Mouse (Mus musculus): ENCODE data around the gene Phf11c.
"Not testable (repeated sequence)": the region's sequence is repeated elsewhere in the genome, so short reads cannot be mapped to it uniquely, and the experiment has no call there.

Gene Phf11c

DNA sequence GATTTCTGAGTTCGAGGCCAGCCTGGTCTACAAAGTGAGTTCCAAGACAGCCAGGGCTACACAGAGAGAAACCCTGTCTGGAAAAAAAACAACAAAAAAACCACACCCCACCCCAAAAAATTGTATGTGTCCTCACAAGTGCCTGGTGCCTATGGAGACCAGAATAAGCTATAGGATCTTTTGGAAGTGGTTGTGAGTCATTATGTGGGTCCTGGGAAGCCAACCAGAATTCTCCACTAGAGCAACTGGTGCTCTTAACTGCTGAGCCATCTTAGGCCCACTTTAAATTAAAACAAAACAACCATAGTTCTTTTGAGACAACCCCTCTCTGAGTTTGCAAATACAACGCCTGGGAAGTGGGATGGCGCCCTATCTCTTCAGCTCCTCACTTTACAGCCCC is at the start of gene Phf11c:
Phf11c (minus strand) TSS at position 101 of the 400 bp plus-strand sequence.
- no peak for DNase-seq (ENCODE audit: low spot score)

DNA sequence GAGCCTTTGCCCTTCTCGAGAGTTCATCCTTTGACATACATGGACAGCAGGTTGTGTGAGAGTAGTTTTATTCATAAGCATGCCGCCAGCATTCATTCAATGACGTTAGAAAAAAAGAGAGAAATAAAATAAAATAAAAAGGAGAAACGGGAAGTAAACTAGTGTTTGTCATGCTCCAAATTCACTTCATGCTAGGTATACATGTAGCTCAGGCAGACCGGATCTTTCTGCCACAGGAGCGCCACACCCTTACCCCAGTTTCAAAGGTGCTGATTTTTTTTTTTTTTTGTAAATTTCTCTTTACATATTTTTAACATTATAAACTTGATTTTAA is 46.3 kb upstream of the Phf11c start:
- DNase-seq (ENCODE audit: low spot score), result no peak

DNA sequence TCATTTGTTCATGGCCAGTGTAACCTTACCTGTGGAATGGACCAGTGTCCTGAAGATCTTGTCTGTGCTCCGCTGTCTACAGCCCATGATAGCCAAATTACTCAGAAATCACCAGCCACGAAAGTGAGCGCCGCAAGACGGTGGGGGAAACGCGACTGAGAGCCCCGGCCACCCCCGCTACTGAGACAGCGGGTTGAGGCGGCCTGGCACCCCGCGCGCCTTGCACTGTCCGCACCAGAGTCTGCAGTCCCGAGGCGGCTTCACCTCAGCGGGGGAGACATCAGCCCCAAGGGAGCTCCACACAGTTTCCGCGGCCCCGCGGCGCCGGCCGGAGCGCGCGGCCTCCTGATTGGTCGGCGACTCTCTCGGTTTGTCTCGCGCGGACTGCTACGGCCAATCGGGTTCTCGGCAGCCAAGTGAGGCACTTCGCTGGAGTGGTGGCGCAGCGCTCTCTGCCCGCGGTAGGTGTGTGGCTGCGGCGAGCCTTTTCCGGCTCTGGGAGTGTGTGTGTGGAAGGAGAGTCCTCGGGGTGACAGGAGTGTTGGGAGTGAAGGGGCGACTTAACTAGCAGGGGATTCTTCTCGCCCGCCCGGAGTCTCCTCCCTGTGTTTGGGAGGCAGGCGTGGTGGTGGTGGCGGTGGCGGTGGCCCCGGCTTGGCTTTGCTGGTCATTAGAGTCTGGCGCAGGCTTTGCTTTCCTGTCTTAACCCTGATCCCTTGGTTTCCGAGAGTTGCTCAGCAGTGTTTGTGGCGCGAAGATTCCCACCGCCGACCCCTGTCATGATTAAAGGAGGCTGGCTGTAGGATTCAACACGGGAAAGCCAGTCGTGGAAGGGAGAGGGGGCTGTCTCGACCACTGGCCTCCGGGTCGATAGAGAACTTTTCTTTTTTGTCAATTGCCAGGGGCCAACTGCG is 45.6 kb upstream of the Phf11c start, which contains the start of the genes Setdb2 and Cab39l:
Setdb2 (minus strand) TSS at position 327 of the 914 bp plus-strand sequence.
Cab39l (plus strand) TSS at position 415 of the 914 bp plus-strand sequence.
- DNase-seq (ENCODE audit: low spot score), result peak; percentile 95

DNA sequence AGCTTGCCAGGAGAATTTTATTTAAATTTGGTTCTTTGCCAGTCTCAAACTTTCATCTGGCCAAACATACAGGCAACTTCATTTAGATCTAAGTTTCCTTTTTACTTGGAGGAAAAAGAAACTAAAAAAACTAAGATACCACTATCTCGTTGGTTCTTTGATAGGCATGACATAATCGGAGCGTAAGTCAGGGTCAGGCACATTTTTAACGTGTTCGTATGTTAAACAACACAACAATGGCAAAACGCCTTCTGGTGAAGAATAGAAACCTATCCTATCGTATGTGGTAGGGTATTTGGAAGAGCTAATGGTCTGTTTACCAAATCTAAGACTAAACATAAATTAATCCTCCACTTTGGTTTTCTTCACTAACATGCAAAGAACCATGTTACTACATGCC is 44.9 kb upstream of the Phf11c start:
- DNase-seq (ENCODE audit: low spot score), result no peak

DNA sequence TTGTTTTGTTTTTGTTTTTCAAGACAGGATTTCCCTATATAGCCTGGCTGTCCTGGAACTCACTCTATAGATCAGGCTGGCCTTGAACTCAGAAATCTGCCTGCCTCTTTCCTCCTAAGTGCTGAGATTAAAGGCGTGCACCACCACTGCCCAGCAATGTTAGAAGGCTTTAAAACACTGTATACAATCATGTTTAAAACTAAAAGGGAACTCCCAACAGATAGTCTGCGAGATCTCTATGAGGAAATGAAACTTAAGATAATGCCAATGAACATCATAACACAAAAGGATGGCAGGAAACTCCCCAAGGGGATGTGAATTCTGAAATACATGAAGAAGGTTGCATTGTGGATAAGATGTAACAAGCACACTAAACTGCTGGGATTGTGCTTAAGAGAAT is 43.3 kb upstream of the Phf11c start:
- no peak for DNase-seq (ENCODE audit: low spot score)

DNA sequence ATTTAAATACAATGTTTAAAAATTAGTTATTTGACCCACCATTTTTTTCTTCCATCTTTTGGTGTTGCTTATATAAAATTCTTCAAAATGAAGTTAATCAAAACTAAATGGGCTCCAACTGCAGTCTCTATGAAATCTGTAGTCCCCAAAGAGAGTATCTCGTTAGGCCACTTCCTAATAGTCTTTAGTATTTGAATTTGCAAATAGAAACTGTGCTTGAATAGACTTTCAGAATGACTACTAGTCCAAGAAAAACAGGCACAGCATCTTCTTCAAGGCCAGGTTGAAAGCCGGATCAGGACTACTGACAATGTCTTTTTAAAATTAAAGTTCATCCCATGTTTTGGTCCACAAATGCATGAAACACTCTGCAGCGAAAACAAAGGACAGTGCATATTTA is 42.2 kb upstream of the Phf11c start:
- no peak for DNase-seq (ENCODE audit: low spot score)

DNA sequence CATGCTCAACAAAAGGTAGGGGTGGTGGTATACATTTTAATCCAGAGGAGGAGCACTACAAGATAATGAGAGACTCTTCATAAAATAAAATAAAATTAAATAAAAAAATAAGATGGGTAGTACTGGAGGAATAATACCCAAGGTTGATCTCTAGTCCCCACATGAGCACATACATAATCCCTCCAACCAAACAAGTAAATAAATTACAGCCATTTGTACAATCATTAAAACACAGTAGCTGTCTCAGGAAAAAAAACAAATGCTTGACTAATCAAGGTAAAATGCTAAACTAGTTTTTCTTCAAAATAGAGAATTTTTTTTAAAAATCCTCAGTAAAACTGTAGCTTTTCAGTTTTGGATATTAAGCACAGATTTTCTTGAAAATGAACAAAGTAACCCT is 40.0 kb upstream of the Phf11c start:
- no peak for DNase-seq (ENCODE audit: low spot score)

DNA sequence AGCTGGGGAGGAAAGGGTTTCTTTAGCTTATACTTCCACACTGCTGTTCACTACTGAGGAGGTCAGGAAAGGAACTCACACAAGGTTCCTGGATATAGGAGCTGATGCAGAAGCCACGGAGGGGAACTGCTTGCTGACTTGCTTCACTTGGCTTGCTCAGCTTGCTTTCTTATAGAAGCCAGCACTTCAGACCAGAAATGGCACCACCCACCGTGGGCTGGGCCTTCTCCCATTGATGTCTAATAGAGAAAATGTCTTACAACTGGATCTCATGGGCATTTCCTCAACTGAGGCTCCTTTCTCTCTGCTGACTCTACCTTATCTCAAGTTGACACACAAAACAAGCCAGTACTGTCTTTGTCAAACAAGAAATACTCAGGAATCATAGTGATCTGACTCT is 38.7 kb upstream of the Phf11c start:
- DNase-seq (ENCODE audit: low spot score), result no peak

DNA sequence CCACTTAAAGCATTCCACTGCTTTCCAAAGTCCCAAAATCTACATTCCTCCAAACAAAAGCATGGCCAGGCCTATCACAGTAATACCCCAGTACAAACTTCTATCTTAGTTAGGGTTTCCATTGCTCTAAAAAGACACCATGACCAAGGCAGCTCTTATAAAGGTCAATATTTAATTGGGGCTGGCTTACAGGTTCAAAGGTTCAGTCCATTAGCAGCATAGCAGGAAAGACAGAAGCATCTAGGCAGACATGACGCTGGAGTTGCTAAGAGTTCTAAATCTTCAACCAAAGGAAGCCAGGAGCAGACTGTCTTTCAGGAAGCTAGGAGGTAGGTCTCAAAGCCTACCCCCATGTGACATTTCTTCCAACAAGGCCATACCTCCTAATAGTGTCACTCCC is 35.4 kb upstream of the Phf11c start:
- DNase-seq (ENCODE audit: low spot score), result no peak

DNA sequence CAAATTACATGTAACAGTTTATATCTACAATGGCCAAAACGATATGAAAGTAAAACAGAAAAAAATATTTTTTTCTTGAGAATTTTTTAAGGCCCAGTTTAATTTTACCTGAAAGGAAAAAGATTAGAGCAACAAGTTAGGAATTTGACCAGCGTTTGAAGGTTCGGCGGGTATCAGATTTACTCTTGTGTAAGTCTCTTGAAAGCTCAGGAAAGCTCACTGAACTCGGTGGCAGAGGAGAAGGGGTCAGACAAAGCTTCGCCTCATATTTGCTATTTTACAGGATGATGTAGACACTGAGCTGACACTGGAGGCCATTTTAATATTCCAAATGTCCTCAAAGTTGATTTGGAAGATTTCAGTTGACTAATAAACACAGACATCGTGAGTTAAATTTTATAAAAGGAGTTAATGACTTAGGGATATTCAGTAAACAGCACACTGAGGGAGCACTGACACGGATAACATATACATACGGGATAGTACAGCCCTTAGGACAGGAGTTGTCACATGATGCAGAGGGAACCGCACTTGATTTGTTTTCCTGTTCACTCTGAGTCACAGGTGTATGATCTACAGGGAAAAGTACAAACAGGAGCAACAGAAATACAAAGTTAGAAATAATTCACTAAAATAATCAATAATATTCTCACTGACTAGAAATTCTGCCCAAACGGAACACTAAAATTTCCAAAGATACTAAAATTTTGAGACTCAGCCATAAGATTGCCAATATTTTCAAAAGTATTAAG is 27.9 kb upstream of the Phf11c start:
- DNase-seq (ENCODE audit: low spot score), result no peak

DNA sequence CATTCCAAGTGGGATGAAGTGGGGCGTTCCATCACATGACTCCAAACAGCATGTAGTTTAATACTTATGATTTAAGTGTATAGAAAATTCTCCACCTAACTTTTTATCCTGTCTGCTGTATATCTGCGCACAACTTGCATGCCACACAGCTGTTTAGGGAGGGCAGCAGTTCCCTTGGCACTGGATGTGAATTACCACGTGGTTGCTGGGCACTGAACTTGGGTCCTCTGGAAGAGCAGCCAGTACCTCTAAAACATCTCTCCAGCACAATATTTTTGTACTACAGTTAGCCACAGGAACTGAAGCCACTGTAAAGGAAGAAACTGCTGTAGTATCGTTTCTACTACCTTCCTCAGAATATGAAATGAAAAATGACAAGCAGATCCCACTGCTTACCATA is 23.0 kb upstream of the Phf11c start:
- DNase-seq (ENCODE audit: low spot score), result no peak

DNA sequence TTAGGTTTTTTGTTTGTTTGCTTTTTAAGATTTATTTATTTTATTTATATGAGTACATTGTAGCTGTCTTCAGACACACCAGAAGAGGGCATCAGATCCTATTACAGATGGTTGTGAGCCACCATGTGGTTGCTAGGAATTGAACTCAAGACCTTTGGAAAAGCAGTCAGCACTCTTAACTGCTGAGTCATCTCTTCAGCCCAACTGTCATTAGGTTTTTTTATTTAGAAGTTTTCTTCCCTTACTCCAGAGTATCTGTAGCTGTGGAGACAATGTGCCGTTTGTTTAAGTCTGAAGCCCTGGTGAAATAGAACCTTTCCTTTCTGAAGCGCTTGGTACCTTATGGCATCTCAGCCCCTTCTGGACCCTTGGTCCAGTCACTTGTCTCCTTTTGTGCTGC is 19.8 kb upstream of the Phf11c start:
- DNase-seq (ENCODE audit: low spot score), result not testable (repeated sequence)

DNA sequence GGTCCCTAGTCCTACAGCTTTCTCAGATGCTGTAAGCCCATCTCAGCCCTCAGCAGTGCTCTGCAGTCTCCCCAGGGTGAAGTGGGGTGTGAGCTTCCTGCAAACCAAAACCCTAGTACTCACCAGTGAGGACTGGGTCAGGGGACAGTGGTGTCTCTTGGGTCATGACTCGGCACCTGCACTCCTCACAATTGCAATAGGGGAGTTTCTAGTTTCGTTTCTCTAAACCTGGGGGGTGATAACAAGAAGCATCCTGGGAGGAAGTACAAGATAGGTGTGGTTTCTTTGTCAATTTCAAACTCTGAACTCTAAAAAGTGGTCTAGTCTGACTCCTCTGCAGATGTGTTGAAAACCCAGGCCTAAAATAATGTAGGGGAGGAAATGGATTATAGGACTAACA is 1.8 kb upstream of the Phf11c start:
- no peak for DNase-seq (ENCODE audit: low spot score)

DNA sequence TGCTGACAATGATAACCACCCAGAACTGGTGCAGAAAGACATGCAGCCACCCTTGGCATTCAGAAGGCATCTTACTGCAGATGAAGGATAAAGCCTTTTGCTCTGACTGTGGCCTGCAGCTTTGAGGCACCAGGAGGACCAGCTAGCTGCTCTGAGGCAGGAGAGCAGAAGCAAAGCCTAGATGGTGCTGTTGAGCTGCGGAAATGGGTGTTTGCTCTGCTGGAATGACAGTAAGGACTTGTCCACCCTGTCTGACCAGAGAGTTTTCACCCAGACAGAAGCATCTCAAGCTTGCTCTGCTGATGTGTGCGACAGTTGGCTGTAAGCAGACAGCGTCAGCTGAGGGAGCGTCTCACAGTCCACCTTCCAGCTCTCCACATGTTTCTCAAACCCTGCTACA is 5.0 kb downstream of the Phf11c start:
- peak; percentile 35 for DNase-seq (ENCODE audit: low spot score)

DNA sequence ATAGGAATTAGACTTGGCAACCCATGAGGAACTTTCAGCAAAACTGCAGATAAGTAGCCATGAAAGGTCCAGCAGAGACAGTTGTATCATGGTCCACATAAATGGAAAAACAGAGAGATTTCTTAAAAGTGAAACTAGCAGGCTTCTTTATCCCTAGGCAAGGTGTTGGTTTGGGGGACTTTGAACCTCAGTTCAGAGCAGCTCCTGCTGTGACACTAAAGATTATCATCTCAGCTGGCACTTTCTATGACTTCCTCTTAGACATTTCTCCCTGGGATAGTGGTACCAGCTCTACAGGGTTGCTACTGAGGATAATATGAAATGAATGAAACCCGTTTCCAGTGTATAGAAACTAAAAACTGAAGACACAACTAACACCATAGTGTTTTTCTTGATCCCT is 5.6 kb downstream of the Phf11c start:
- DNase-seq (ENCODE audit: low spot score), result no peak

DNA sequence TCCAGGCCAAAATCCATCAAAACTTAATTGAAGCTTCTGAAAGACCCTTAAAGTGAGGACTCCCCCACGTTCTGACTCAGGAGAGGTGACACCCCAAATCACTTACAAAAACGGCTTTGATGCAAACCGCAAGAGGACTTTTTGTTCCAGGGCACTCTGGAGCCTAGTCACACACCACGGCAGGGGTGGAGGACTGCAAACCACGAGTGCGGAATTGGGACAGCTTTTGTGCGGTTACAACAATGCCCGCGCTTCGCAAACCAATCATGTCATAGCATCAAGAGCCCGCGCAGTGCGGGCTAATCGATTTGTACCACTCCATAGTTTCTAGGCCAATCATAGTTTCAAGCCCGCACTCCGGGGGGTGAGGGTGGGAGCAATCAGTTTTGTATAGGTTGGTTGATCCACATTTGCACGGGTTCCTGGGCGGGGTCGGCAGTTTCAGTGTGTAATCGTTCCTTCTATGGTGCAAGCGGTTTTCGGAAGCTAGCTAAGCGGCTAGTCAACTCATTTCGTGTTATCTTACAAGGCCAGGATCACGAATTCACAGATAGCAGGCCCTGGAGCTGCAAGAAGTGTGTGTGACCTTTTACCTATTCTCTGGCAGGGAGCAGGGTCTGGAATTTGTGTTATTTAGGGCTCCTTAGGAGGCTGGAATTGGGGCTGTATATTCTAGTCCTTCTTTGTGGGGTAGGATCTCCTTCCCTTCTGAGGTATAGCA is 24.7 kb downstream of the Phf11c start:
- DNase-seq (ENCODE audit: low spot score), result no peak

DNA sequence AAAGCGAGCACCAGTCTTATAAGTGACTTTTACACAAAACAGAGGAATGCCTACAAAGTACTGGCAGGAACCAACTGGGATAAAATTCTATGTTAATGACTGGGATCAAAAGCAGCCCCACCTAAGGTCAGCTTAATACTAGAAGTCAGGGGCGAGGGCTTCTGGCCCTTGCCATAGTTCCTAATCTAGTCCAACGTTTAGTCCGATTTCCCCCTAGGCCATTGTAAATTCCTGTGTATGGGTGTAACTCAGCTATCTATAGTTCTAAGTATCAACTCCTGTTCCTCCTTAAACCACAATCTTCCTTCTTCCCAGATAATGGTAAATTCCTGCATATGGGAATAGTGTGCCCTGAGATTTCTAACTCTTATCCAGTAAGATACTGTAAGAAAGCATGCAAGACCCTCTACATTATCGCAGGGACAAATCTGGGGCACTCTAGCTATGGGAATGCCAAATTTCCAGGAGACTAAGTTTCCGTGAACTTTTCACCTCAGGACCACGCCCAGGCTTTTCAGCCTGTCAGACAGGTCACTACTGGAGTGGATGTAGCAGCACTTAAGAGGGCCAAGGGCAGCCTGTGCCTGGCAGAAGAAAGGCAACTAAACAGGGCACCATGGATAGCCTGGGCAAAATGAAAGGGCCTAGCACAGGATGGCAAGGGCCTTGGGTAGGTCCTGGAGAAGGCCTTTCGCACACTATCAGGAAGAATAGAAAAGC is 28.6 kb downstream of the Phf11c start:
- no peak for DNase-seq (ENCODE audit: low spot score)

DNA sequence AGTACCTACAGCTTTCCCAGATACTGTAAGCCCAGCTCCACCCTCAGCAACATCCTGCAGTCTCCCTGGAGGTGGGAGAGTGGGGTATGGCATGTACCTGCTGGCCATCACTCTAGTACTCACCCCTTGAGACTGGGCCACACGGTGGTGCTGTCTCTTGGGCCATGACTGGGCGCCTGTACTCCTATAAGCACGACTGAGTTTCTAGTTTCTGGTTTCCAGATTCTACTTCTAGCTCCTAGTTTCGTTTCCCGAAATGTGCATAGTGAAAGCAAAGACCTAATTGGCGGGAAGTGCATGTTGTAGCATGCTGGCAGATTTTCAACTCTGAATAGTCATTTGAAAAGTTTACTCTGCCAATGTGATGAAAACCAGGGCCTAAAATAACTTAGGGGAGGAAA is 29.9 kb downstream of the Phf11c start, which contains the start of gene Phf11d:
Phf11d (minus strand) TSS at position 227 of the 401 bp plus-strand sequence.
- DNase-seq (ENCODE audit: low spot score), result peak; percentile 32

DNA sequence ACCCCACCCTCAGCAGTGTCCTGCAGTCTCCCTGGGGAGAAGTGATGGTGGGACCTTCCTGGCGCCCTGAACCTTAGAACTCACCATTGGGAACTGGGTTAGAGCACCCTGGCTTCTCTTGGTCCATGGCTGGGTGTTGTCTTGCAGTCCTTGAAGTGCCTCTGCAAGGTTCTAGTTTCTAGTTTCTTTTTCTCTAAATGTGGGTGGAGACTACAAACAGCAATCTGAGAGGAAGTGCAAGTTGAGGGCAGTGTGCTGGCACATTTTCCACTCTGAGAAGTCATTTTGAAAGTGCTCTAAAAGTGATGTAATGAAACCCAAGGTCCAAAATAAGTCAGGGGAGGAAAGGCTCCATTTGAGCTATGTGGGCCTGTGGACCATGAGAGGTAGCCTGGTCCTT is 54.0 kb downstream of the Phf11c start, which contains the start of gene Phf11b:
Phf11b (minus strand) TSS at position 163 of the 400 bp plus-strand sequence.
- peak; percentile 28 for DNase-seq (ENCODE audit: low spot score)

DNA sequence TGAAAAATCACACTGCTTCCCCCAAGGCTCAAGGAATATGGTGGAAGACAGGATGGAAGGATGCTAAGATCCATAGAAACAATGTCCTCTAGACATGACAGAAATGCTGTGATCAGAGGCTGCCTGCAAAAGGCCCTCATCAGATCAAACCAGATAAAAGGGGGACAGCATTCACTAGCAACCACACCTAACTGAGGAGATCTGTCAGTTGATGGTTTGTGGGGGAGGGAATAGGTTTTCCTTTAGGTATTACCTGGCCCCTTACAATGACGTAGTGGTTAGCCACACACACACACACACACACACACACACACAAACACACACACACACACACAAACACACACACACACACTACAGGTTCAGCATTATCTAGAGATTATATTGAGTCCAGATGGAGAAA is 55.6 kb downstream of the Phf11c start:
- DNase-seq (ENCODE audit: low spot score), result no peak

DNA sequence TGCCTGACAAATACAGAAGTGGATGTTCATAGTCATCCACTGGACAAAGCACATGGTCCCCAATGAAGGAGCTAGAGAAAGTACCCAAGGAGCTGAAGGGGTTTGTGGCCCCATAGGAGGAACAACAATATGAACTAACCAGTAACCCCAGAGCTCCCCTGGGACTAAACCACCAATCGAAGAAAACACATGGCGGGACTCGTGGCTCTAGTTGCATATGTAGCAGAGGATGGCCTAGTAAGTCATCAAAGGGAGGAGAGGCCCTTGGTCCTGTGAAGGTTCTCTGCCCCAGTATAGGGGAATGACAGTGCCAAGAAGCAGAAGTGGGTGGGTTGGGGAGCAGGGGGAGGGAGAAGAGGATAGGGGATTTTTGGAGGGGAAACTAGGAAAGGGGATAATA is 59.1 kb downstream of the Phf11c start:
- DNase-seq (ENCODE audit: low spot score), result not testable (repeated sequence)
